Mouse (Mus musculus): ENCODE data around the gene Foxs1. TPM values are rescaled to one million over a fixed set of nuclear protein-coding genes. Genes with fewer than 3 reads are reported as not detected.
A peak's percentile ranks its signal among the peaks of the same experiment; 100 is the strongest.

Foxs1 gene
- 1 to 10 TPM; 3.7 TPM for total RNA-seq (2021)

DNA sequence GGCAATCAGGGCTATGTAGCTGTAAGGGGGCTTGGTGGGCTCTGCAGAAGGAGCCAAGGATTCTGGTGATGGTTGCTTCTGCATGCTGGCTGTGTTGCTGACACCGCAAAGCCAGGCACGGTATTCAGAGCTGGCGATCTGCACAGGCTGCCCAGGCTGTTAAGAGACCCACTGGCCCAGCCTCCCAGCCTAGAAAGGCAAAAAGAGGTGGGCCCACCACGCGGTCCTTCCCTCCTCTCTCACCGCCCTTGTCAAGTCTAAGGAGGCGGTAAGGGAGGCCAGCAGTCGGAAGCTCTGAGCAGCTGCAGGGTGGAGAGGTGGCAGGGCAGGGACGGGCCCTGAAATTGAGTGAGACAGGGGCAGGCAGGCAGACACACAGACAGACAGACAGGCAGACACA is at the start of gene Foxs1:
Gene Foxs1, minus strand, starts transcription at position 161 of the 400 bp plus-strand sequence.
- intact Hi-C loops (cut with DNase I) = loop anchor here (2.0 kb wide), 1 partner anchor 18 kb away; no protein-coding TSS in a partner anchor

GRCm38 (mm10) chr2:152976991-152977390 is 44.0 kb upstream of the Foxs1 start:
- intact Hi-C loops (cut with DNase I) = no loop called here
- no peak for DNase-seq (ENCODE audit: low spot score)

More for the DNA sequence above, at the start of gene Foxs1:
- DNase-seq (ENCODE audit: low spot score) = peak; percentile 60

DNA sequence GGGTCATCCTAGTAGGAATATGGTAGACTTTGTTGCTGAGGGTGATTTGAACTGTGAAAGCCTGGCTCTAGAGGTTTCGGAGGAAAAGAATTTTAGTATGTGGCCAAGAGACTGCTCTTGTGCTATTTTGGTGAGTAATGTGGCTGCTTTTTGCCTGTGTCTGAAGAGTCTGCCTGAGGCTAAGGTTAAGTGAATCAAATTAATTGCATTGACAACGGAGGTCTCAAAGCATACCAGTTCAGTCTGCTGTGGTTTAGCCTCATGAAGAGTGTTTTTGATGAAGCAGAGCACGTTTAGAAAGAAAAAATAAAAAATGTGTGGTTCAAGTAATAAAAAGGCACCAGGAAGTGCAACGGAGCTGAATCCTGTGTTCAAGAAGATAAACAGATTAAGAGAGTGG is 32.5 kb upstream of the Foxs1 start:
- intact Hi-C loops (cut with DNase I) = no loop called here
- no peak for DNase-seq (ENCODE audit: low spot score)

DNA sequence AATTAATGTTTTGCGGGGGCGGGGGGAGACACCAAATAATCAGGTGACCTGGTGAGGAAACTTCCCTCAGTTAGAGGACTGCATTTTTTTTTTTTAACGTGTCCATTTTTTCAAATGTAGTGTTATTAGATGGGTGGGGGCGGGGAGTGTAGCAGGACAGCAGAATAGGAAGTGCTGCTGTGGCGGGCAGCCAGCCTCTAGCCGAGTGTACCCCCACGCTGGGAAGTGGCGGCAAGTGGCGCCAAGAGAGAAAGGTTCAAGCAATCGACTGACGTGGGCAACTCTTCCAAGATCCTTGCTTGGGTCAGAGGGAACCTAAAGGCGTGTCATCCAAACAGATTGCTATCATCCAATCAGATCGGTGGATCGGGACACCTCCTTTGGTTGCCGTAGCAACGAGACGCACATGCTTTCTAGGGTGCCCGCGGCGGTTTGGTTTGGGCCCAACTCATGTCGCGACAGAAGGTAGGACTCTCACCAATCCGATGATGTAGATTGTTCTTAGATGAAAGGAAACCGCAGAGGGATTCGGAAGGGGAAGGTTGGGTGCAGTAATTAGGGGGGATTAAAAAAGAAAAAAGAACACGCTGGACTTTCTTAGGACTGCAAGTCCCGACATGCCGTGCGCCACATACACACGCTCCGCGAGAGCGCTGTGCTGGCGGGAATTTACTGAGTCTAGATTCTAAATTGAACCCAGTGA is 29.2 kb upstream of the Foxs1 start, which contains the start of gene Ttll9:
Gene Ttll9, plus strand, starts transcription at position 395 of the 703 bp plus-strand sequence.
- intact Hi-C loops (cut with DNase I) = no loop called here
- DNase-seq (ENCODE audit: low spot score) = peak; percentile 46

DNA sequence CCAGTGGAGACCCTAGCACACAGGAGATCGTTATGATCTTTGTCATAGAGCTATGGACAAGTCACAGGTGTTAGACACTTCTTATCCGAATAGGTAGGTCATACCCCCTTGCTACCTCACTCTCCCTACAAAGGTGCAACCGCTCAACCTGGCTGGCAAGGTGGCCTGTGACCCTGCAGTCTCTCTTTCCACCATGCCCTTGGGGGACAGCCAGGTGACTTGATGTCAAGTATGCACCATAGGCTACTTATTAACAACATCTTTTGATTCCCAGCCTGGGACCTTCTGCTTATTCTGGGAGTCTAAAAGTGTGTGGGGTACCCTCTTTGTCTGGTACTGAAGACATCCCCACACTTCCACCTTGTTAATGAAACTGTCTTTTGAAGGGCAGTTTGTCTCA is 25.1 kb upstream of the Foxs1 start:
- intact Hi-C loops (cut with DNase I) = no loop called here
- no peak for DNase-seq (ENCODE audit: low spot score)

GRCm38 (mm10) chr2:152951850-152952720 is 19.1 kb upstream of the Foxs1 start:
- no peak for DNase-seq (ENCODE audit: low spot score)
- intact Hi-C loops (cut with DNase I) = no loop called here

GRCm38 (mm10) chr2:152951065-152951849 is 18.2 kb upstream of the Foxs1 start, which contains the start of gene Dusp15:
Gene Dusp15 (minus strand): TSS chr2:152951698.
- intact Hi-C loops (cut with DNase I) = no loop called here
- no peak for DNase-seq (ENCODE audit: low spot score)

DNA sequence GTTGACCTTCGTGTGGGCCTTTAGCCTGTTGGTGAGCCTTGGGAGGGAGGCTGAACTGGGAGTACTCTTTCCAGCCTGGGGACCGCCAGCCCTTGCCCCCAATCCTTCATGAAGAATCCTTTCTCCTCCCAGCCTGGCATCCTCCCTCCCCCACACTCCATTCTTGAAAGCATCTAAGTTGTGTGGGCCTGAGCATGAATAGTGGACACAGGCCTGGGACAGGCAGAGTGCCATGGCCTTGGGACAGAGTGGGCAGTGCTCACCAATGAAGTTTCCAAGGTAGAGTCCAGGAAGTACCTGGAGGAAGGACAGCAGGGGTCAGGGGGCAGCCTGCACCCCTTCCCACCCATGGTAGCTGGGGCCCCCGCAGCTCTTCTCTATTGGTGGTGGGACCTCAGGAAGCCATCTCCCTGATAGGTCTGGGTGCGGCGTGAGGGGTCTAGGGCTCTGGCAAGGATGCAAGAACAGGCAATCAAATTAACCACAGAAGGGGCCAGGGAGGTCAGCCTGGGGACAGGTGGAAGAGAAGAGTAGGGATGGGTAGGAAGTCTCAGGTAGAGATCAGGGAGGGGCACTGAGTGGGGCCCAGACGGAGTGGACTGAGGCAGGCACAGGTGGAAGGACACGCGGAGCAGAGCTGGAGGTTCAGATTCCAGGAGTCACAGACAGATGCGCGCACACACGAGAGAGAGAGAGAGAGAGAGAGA is 17.5 kb upstream of the Foxs1 start:
- intact Hi-C loops (cut with DNase I) = no loop called here
- DNase-seq (ENCODE audit: low spot score) = no peak

GRCm38 (mm10) chr2:152948438-152949020 is 15.5 kb upstream of the Foxs1 start:
- no peak for DNase-seq (ENCODE audit: low spot score)
- intact Hi-C loops (cut with DNase I) = no loop called here

DNA sequence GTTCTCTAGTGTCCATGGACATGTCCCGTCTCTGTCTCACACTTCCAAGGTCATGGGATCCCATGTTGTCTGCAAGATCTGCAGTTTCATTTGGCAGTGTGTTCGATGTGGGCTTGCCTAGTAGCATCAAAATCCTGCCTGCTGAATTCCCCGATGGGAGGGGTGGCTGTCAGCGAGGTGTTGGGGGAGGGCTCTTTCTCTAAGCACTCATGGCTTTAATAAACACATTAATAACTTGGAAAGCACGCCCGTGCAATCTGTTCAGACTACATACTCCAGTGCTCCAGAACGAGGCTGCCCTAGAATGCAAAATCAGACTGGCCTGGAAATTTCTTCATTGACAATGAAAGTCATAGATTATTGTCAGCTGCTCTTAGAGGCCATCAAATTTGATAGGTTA is 14.1 kb upstream of the Foxs1 start:
- intact Hi-C loops (cut with DNase I) = no loop called here
- no peak for DNase-seq (ENCODE audit: low spot score)

DNA sequence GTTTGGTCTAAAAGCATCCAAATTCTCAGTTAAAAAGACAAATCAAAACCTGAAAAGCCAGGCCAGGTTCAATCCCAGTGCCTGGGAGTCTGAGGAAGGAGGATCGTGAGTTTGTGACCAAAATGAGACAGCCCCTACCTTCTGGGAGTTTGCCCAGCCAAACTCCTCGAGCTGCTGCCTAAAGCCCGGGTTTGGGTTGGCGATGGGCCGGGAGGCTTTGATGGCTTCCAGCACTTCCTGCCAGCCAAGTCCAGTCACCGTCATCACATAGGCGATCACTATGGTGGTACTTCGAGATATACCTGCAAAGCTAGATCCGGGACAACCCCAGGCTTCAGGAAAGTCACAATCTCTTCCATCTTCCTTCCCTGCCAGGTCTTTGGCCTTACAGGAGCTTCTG is 11.0 kb upstream of the Foxs1 start:
- DNase-seq (ENCODE audit: low spot score) = no peak
- intact Hi-C loops (cut with DNase I) = loop anchor here (5.0 kb wide), 1 partner anchor 73 kb away; the partner anchor contains the start of gene Pdrg1

GRCm38 (mm10) chr2:152943568-152943967 is 10.6 kb upstream of the Foxs1 start:
- DNase-seq (ENCODE audit: low spot score) = no peak
- intact Hi-C loops (cut with DNase I) = loop anchor here (5.0 kb wide), 1 partner anchor 74 kb away; the partner anchor contains the start of gene Pdrg1

DNA sequence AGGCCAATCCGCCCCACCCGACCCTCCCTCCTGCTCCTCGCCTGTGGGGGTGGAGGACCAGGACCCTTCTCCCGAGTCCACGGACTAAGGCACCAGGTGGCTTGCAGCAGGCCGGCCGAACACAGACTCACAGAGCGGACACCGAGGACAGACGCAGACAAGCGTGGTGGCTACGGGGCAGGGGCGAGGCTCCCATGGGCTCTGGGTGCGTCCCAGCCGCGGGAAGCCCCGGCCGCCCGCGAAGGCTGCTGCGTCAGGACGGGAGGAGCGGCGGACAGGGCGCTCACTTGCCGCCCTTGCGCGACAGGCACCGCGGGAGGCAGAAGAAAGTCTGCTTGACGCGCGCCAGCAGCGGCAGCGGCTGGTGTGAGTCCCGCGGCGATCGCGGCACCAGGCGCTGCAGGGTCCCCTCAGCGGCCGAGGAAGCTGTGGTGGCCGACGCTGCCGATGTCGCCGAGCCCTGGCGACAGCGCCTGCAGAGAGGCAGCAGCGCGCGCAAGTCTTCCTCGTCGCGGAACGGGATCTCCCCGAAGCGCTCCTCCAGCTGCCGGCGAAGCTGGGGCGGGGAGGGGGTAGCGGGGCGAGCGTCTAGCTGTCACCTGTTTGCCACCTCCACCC is 10.0 kb upstream of the Foxs1 start:
- intact Hi-C loops (cut with DNase I) = loop anchor here (5.0 kb wide), 1 partner anchor 74 kb away; the partner anchor contains the start of gene Pdrg1
- no peak for DNase-seq (ENCODE audit: low spot score)

GRCm38 (mm10) chr2:152941776-152942175 is 8.8 kb upstream of the Foxs1 start:
- intact Hi-C loops (cut with DNase I) = loop anchor here (5.0 kb wide), 1 partner anchor 76 kb away; the partner anchor contains the start of gene Pdrg1
- no peak for DNase-seq (ENCODE audit: low spot score)

GRCm38 (mm10) chr2:152941106-152941505 is 8.1 kb upstream of the Foxs1 start:
- intact Hi-C loops (cut with DNase I) = loop anchor here (5.0 kb wide), 1 partner anchor 76 kb away; the partner anchor contains the start of gene Pdrg1
- no peak for DNase-seq (ENCODE audit: low spot score)

- no peak for DNase-seq (ENCODE audit: low spot score)
- intact Hi-C loops (cut with DNase I) = loop anchor here (5.0 kb wide), 1 partner anchor 77 kb away; the partner anchor contains the start of gene Pdrg1
These were observed 6.8 kb upstream of the Foxs1 start for GRCm38 (mm10) chr2:152939846-152940245.

GRCm38 (mm10) chr2:152933614-152934013 is 606 bp upstream of the Foxs1 start:
- intact Hi-C loops (cut with DNase I) = loop anchor here (2.0 kb wide), 1 partner anchor 19 kb away; no protein-coding TSS in a partner anchor
- DNase-seq (ENCODE audit: low spot score) = peak; percentile 44
